Mouse (Mus musculus) hindbrain, embryonic 13.5 days (tissue): ENCODE results near the gene Fez1. TPM values are rescaled to one million over a fixed set of nuclear protein-coding genes. Genes with fewer than 3 reads are reported as not detected.

ENCODE experiments used
- ATAC-seq: fragments of 200-750 bp; cut with Nextera tagmentation; 2 replicates; pipeline ENCODE4 v1.8.0; 2017; ENCODE audit warnings: moderate TSS enrichment; ENCODE audit not compliant: low FRiP score
- H3K27ac ChIP-seq: fragments of 300-500 bp; sonication (generic); 2 replicates; pipeline ENCODE4 v1.5.1; 2015; ENCODE audit warnings: inconsistent platforms, mild to moderate bottlenecking, moderate library complexity
- H3K27me3 ChIP-seq: fragments of 300-500 bp; sonication (generic); 2 replicates; pipeline ENCODE4 v1.6.1; 2015; ENCODE audit warnings: mild to moderate bottlenecking, inconsistent platforms
- H3K36me3 ChIP-seq: fragments of 300-500 bp; sonication (generic); 2 replicates; pipeline ENCODE4 v1.6.1; 2015; ENCODE audit warnings: mild to moderate bottlenecking, inconsistent platforms
- H3K4me1 ChIP-seq: fragments of 300-500 bp; sonication (generic); replicated peaks from 2 replicates; pipeline ENCODE4 v1.6.1; 2015; ENCODE audit warnings: inconsistent platforms
- H3K4me2 ChIP-seq: fragments of 300-500 bp; sonication (generic); 2 replicates; pipeline ENCODE4 v1.6.1; 2015; ENCODE audit warnings: inconsistent platforms, mild to moderate bottlenecking, moderate library complexity
- H3K4me3 ChIP-seq: fragments of 300-500 bp; sonication (generic); 2 replicates; pipeline ENCODE4 v1.5.1; 2015; ENCODE audit warnings: mild to moderate bottlenecking, inconsistent platforms
- H3K9ac ChIP-seq: fragments of 300-500 bp; sonication (generic); 2 replicates; pipeline ENCODE4 v1.6.1; 2015; ENCODE audit warnings: mild to moderate bottlenecking, inconsistent platforms
- H3K9me3 ChIP-seq: fragments of 300-500 bp; sonication (generic); 2 replicates; pipeline ENCODE4 v1.6.1; 2016; ENCODE audit warnings: inconsistent platforms
- WGBS: fragments of 180-500 bp; shearing (Covaris S2); methylation state at CpG from one replicate; pipeline ENCODE4 v1.1.7; 2015; 5-methylcytosine and 5-hydroxymethylcytosine counted together
- polyA plus RNA-seq: library from polyadenylated mRNA; unstranded; fragments of >200 nt; fragmentation: Nextera tagmentation; extraction: Ambion mirVana; gene quantifications from 2 replicates; pipeline ENCODE4 v1.2.1, GENCODE M21; 2015

The Fez1 gene
- polyA plus RNA-seq, 1 experiment from 2014 or later, result 624 TPM

DNA sequence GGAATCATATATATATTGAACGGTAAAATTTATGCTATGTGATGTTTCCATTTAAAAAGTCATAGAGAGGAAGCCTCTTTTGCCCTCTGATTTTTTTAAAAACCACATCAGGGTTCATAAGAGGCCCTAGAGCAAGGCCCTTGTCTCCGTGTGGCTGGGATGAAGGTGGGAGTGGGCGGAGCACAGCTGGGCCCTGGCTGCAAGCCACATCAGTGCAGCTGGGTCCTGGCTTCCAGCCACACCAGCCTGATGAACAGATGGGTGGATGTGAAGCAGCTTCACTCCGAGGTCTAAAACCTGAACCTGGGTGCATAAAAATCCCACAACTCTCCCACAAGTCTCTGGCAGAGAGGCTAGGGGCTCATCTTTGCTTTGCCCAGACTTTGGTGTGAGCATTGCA is 83.8 kb downstream of the Fez1 start:
- Histone ChIP-seq H3K27me3 (no peaks in the 10 kb centered on the region), H3K4me1 (peaks cover 10% of the 10 kb centered on the region), H3K9me3 (no peaks in the 10 kb centered on the region), H3K27ac (peak overlapping the region; percentile 48; the same call in 1 of the 2 replicates), H3K4me2 (no peak overlapping the region), H3K36me3 (peaks cover 16% of the 10 kb centered on the region), H3K4me3 (no peak overlapping the region), H3K9ac (peak overlapping the region; percentile 8; the same call in 1 of the 2 replicates)
- ATAC-seq, result 0 out of 2 replicates have a peak, but pooled peaks have one; percentile 57
- WGBS, result 69% methylated on average over 4 of the region's 4 CpGs

DNA sequence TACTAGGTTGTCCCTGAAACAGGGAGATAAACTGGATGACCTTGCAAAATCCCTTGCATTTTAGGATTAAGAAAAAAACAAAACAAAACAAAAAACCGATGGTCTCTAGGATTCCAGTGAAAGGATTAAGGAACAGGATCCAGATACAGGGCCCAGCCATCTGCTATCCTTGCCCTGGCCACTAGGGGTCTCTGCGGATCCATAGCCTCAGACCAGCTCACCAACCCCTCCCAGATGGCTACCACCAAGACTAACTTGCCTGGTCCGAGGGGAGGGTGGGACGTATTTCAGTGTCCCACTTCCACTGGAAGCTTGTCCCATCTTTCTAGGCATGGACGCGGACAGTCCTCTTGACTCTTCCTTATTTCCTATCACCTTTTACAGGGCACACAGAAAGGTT is 94.7 kb downstream of the Fez1 start:
- Histone ChIP-seq H3K4me2 (0 out of 2 replicates have a peak overlapping the region, but pooled peaks have one; percentile 13), H3K27ac (peak overlapping the region; percentile 45)

DNA sequence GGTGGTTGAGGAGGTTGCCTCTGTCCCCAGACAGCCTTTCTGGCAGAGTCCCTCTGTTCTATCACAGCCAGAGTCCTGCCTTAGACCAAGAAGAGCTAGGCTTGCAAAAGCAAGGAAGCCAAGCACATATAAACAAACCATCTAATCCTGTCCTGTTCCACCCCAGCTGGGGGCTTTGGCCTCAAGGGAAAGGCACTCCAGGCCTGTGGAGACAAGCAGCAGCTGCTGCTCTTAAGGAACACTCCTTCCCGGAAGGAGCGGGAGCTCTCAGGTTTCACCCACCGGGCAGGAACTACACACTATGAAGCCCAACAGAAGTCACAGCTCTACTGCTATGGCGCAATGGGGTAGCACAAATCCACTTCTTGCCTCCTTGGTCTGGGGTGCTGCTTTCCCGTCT is 95.3 kb downstream of the Fez1 start:
- Histone ChIP-seq H3K9me3 (no peaks in the 10 kb centered on the region), H3K9ac (no peak overlapping the region), H3K4me1 (peaks cover 22% of the 10 kb centered on the region), H3K4me3 (no peak overlapping the region), H3K27me3 (no peaks in the 10 kb centered on the region), H3K27ac (peak overlapping the region; percentile 45), H3K36me3 (no peaks in the 10 kb centered on the region), H3K4me2 (no peak overlapping the region)
- 53% methylated on average over 5 of the region's 5 CpGs for WGBS
- no peak for ATAC-seq

More for the DNA sequence above, 94.7 kb downstream of the Fez1 start:
- Histone ChIP-seq H3K4me1 (peaks cover 16% of the 10 kb centered on the region), H3K9me3 (no peaks in the 10 kb centered on the region), H3K4me3 (no peak overlapping the region), H3K9ac (no peak overlapping the region), H3K36me3 (no peaks in the 10 kb centered on the region), H3K27me3 (no peaks in the 10 kb centered on the region)
- peak; percentile 32; the same call in 1 of the 2 replicates for ATAC-seq
- WGBS, result 7% methylated on average over 6 of the region's 6 CpGs

DNA sequence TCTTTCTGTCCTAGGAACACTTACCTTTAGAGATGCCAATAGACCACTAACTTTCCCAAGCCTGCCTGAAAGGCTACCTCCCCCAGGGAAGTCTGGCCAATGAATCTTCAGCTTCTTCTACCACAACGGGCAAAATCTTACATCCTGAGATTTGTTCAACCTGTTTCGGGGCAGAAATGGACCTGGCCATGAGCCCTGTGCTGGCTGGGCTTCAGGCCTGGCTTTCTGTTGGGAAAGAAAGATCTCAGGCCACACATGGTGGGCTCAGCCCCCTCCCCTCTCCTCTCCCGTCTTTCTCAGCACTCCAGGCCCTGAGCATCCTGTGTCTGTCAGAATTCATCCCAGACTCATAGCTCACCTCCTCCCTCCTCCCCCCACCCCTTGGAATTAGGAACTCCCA is 96.9 kb downstream of the Fez1 start:
- H3K9ac ChIP-seq, result no peak overlapping the region

DNA sequence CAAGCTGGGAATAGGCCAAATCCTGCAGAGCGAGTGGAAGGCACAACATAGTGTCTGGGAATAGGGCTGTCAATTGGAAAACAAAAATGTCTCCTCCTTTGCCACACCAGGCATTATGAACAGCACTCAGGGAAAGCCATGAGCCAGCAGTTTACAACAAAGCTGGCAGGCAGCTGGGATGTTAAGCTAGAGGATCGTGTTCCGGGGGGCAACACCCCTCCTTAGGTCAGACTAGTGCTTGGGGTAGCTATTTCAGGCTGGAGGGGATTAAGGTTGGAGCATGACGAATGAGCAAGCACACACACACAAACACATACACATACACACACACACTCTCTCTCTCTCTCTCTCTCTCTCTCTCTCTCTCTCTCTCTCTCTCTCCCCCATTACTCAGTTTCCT is 97.8 kb downstream of the Fez1 start:
- whole genome bisulfite sequencing, result 53% methylated on average over 4 of the region's 4 CpGs
- H3K27ac ChIP-seq, result peak overlapping the region; percentile 8; the same call in 1 of the 2 replicates
- ATAC-seq, result no peak

More for the DNA sequence above, 96.9 kb downstream of the Fez1 start:
- 0 out of 2 replicates have a peak, but pooled peaks cover 2% of the 10 kb centered on the region for H3K36me3 ChIP-seq
- no peak overlapping the region for H3K4me3 ChIP-seq
- peaks cover 35% of the 10 kb centered on the region for H3K4me1 ChIP-seq
- H3K9me3 ChIP-seq, result no peaks in the 10 kb centered on the region
- WGBS, result 66% methylated on average over 3 of the region's 3 CpGs
- H3K27ac ChIP-seq, result no peak overlapping the region
- H3K4me2 ChIP-seq, result no peak overlapping the region
- ATAC-seq, result no peak
- H3K27me3 ChIP-seq, result no peaks in the 10 kb centered on the region

DNA sequence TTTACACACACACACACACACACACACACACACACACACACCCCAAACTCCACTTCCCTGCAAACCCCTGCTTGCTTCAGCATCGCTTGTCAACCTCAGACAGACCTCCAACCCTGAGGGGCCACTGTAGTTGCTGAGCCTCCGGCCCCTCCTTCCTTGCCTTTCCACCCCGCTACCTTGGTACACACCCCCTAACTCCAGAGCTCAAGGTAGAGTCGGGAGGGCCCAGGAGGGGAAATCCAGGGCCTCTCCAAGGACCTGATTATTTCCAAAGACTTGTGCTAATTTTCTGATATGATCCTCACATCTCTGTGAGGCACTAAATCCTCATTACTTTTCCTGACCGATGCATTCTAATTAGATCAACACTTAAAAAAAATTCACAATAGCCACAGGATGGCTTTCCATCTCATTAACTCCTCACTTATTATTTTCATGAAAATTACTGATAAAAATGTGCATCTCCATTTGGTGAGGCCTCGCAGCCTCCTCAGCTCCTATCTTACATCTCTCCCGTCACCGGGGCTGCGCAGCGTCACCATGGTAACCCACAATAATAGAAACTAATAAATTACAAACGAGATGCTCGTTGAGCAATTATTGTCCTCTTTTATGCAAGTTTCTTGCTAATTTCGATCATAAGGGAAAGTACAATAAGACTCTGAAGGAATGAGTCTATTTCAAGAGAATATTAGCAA is 100.2 kb downstream of the Fez1 start:
- peaks cover 31% of the 10 kb centered on the region for H3K4me1 ChIP-seq
- peak; percentile 67 for ATAC-seq
- no peak overlapping the region for H3K4me3 ChIP-seq
- H3K36me3 ChIP-seq, result 0 out of 2 replicates have a peak, but pooled peaks cover 2% of the 10 kb centered on the region
- H3K27ac ChIP-seq, result peak overlapping the region; percentile 79
- no peaks in the 10 kb centered on the region for H3K9me3 ChIP-seq
- 37% methylated on average over 13 of the region's 13 CpGs for WGBS
- H3K4me2 ChIP-seq, result no peak overlapping the region
- no peaks in the 10 kb centered on the region for H3K27me3 ChIP-seq
- H3K9ac ChIP-seq, result no peak overlapping the region

More for the DNA sequence above, 97.8 kb downstream of the Fez1 start:
- H3K4me3 ChIP-seq, result no peak overlapping the region
- peaks cover 35% of the 10 kb centered on the region for H3K4me1 ChIP-seq
- H3K36me3 ChIP-seq, result 0 out of 2 replicates have a peak, but pooled peaks cover 2% of the 10 kb centered on the region
- H3K9me3 ChIP-seq, result no peaks in the 10 kb centered on the region
- no peak overlapping the region for H3K9ac ChIP-seq
- no peak overlapping the region for H3K4me2 ChIP-seq
- no peaks in the 10 kb centered on the region for H3K27me3 ChIP-seq

DNA sequence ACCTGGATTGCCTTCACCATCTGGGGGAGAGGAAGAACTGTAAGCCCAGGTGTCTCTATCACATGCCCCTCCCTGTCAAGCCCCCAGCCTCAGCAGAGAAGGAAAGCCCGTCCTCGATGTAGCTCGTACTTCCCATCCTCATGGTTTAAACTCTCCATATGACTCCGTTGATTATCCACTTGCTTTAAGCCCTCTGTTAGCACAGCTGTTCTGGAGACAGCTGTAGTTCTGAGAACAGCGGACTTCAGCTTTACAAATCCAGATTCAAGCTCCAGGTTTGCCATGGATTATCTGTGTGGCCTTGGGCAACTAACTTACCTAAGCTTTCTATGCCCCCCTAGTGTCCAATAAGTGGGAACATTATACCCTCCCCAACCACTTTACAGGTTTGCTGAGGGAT is 102.1 kb downstream of the Fez1 start:
- 0 out of 2 replicates have a peak, but pooled peaks cover 5% of the 10 kb centered on the region for H3K36me3 ChIP-seq
- no peak overlapping the region for H3K9ac ChIP-seq
- no peak overlapping the region for H3K27ac ChIP-seq
- WGBS, result 91% methylated on average over 5 of the region's 5 CpGs
- no peaks in the 10 kb centered on the region for H3K27me3 ChIP-seq
- ATAC-seq, result no peak
- no peak overlapping the region for H3K4me2 ChIP-seq
- no peak overlapping the region for H3K4me3 ChIP-seq
- H3K9me3 ChIP-seq, result no peaks in the 10 kb centered on the region
- H3K4me1 ChIP-seq, result peaks cover 28% of the 10 kb centered on the region

Other genes starting within 250 kb of the Fez1 start
- not detected in 2 replicates for gene Gm17689, start 239.2 kb upstream of the Fez1 start, polyA plus RNA-seq
- not detected in 2 replicates for gene A630095E13Rik, start 178.5 kb upstream of the Fez1 start, polyA plus RNA-seq
- gene Acrv1, start 128.6 kb upstream of the Fez1 start, polyA plus RNA-seq, result not detected in 2 replicates
- 10.0 and 11.3 TPM in 2 replicates for gene Chek1, start 94.8 kb upstream of the Fez1 start, polyA plus RNA-seq
- gene Stt3a, start 54.2 kb upstream of the Fez1 start, polyA plus RNA-seq, result 109 and 110 TPM in 2 replicates
- 113 and 122 TPM in 2 replicates for gene Ei24, start 24.5 kb upstream of the Fez1 start, polyA plus RNA-seq